Mouse (Mus musculus): ENCODE results near the gene Hipk2. TPM values are rescaled to one million over a fixed set of nuclear protein-coding genes. Genes with fewer than 3 reads are reported as not detected.

The Hipk2 gene
- total and polyA plus RNA-seq, 3 experiments, result 3.9 to 85.1 (median 14.1) TPM

DNA sequence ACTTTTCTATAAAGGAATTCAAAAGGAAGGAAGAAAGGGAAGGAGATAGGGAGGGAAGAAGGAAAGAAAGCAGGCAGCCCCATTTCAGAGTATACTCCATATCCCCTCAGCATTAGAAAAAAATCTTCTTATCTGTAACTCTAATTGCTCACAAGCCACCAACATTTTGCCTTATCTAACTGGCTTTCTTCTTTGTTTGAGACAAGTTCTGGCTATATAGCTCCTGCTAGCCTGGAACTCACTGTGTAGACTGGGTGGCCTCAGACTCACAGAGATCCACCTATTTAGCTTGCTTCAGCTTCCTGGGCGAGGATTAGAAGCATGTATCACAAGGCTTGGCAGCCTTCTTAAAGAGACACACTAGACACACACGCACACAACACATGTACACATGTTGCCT is 24.2 kb downstream of the Hipk2 start:
- TF ChIP-seq BHLHE40 (IDR thresholded peaks at IDR 0.05; ENCODE audit: borderline replicate concordance, low read depth, low read length) (peak; percentile 48; the same call in 1 of the 2 replicates), EP300 (IDR thresholded peaks at IDR 0.05; ENCODE audit: low read depth in 1 of 2, low read length in 2 of 2) (peak; percentile 76), TBP (IDR thresholded peaks at IDR 0.05; ENCODE audit: low read depth, low read length) (no peak), NRF1 (IDR thresholded peaks at IDR 0.05; ENCODE audit: insufficient read depth, low read depth, low read length, poor library complexity, severe bottlenecking) (no peak), MAFK (IDR thresholded peaks at IDR 0.05; ENCODE audit: borderline replicate concordance, low read depth, low read length) (no peak), RCOR1 (IDR thresholded peaks at IDR 0.05; ENCODE audit: low read depth, low read length) (peak; percentile 73), MYC (IDR thresholded peaks at IDR 0.05; ENCODE audit: low read depth, low read length) (no peak), MAZ (IDR thresholded peaks at IDR 0.05; ENCODE audit: low read depth, low read length) (no peak), ZNF384 (IDR thresholded peaks at IDR 0.05; ENCODE audit: low read depth, low read length) (peak; percentile 93), GATA1 (IDR thresholded peaks at IDR 0.05; ENCODE audit: low read depth, low read length) (peak; percentile 91), ELF1 (IDR thresholded peaks at IDR 0.05; ENCODE audit: low read depth, low read length) (no peak), ETS1 (IDR thresholded peaks at IDR 0.05; ENCODE audit: low read depth, low read length) (no peak; the same call in 1 of the 2 replicates), JUND (IDR thresholded peaks at IDR 0.05; ENCODE audit: low read depth, low read length) (no peak), TCF12 (IDR thresholded peaks at IDR 0.05; ENCODE audit: low read depth, low read length) (peak; percentile 59)
- Histone ChIP-seq H3K4me3 (ENCODE audit: control insufficient read depth in 1 of 2, insufficient read depth in 1 of 2, low read depth in 2 of 2, low read length in 2 of 2) (no peak overlapping the region), H3K27me3 (ENCODE audit: control insufficient read depth in 1 of 2, insufficient read depth in 2 of 2, low read length in 2 of 2) (no peaks in the 10 kb centered on the region), H3K36me3 (ENCODE audit: control insufficient read depth in 1 of 2, insufficient read depth in 2 of 2, low read length in 2 of 2) (peaks cover 0 to 46% of the 10 kb centered on the region in 2 experiments; a peak in 2 of 4 replicates), H3K4me1 (ENCODE audit: control insufficient read depth in 1 of 2, insufficient read depth in 2 of 2, low read length in 2 of 2) (peaks cover 18 to 39% of the 10 kb centered on the region in 2 experiments), H3K9me3 (replicated peaks; ENCODE audit: insufficient read depth, low read length) (no peaks in the 10 kb centered on the region), H3K79me2 (ENCODE audit: control insufficient read depth, insufficient read depth, low read length, poor library complexity) (peaks cover 5% of the 10 kb centered on the region; the same call in 1 of the 2 replicates), H3K9ac (ENCODE audit: control insufficient read depth, low read depth, low read length, poor library complexity, severe bottlenecking) (peak overlapping the region; percentile 1; the same call in 1 of the 2 replicates), H3K27ac (ENCODE audit: control insufficient read depth, low read depth, low read length) (peak overlapping the region; percentile 23)
- peak; percentile 67 for DNase-seq (ENCODE audit: low read depth, low spot score)

DNA sequence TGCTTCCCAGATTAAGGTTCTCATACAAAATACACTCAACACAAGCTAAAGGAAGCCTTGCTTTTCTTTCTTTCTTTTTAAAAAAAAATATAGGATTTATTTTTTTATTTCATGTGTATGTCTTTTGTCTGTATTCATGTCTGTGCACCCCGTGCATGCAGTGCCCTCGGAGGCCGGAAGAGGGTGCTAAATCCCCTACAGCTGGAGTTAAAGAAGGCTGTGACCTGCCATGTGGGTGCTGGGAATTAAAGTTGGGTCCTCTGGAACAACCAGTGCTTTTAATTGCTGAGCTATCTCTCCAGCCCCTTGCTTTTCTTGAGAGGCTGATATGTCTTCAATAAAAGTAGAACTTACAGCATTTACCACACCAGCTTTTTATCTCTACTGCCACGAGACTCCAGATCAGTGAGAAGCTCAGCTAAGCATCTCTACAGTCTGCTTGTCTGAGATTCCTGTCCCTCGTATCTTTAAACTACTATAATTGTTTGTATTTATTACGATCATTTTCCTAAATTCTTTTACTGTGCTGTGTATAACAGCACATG is 25.2 kb downstream of the Hipk2 start:
- Histone ChIP-seq H3K27ac (ENCODE audit: control insufficient read depth, low read depth, low read length) (0 out of 2 replicates have a peak overlapping the region, but pooled peaks have one; percentile 2), H3K4me1 (ENCODE audit: control insufficient read depth in 1 of 2, insufficient read depth in 2 of 2, low read length in 2 of 2) (peaks cover 20 to 45% of the 10 kb centered on the region in 2 experiments), H3K9ac (ENCODE audit: control insufficient read depth, low read depth, low read length, poor library complexity, severe bottlenecking) (no peak overlapping the region), H3K9me3 (replicated peaks; ENCODE audit: insufficient read depth, low read length) (no peaks in the 10 kb centered on the region), H3K36me3 (ENCODE audit: control insufficient read depth in 1 of 2, insufficient read depth in 2 of 2, low read length in 2 of 2) (peaks cover 0 to 50% of the 10 kb centered on the region in 2 experiments; a peak in 2 of 4 replicates), H3K27me3 (ENCODE audit: control insufficient read depth in 1 of 2, insufficient read depth in 2 of 2, low read length in 2 of 2) (no peaks in the 10 kb centered on the region), H3K79me2 (ENCODE audit: control insufficient read depth, insufficient read depth, low read length, poor library complexity) (peaks cover 3% of the 10 kb centered on the region; the same call in 1 of the 2 replicates), H3K4me3 (ENCODE audit: control insufficient read depth in 1 of 2, insufficient read depth in 1 of 2, low read depth in 2 of 2, low read length in 2 of 2) (no peak overlapping the region)
- DNase-seq (ENCODE audit: low read depth, low spot score), result peak; percentile 55
- TF ChIP-seq TBP (IDR thresholded peaks at IDR 0.05; ENCODE audit: low read depth, low read length) (no peak), CTCF (IDR thresholded peaks at IDR 0.05 in 2 of 3, conservative IDR thresholded peaks at IDR 0.05 in 1 of 3; ENCODE audit: control insufficient read depth in 1 of 3, insufficient read depth in 1 of 3, low read depth in 2 of 3, low read length in 3 of 3, poor library complexity in 1 of 3, severe bottlenecking in 1 of 3) (peak; percentile 24 to 51 (median 42); a peak in 5 of 6 replicates), TCF12 (IDR thresholded peaks at IDR 0.05; ENCODE audit: low read depth, low read length) (peak; percentile 65), RCOR1 (IDR thresholded peaks at IDR 0.05; ENCODE audit: low read depth, low read length) (peak; percentile 89), MAX (IDR thresholded peaks at IDR 0.05; ENCODE audit: low read length) (no peak), EP300 (IDR thresholded peaks at IDR 0.05; ENCODE audit: low read depth in 1 of 2, low read length in 2 of 2) (peak; percentile 46 to 68), BHLHE40 (IDR thresholded peaks at IDR 0.05; ENCODE audit: borderline replicate concordance, low read depth, low read length) (peak; percentile 88), RAD21 (IDR thresholded peaks at IDR 0.05; ENCODE audit: low read depth, low read length) (peak; percentile 25), HCFC1 (IDR thresholded peaks at IDR 0.05; ENCODE audit: low read depth, low read length) (no peak), NELFE (IDR thresholded peaks at IDR 0.05; ENCODE audit: low read depth, low read length) (no peak), GATA1 (IDR thresholded peaks at IDR 0.05; ENCODE audit: low read depth, low read length) (peak; percentile 75; the same call in 1 of the 2 replicates), ETS1 (IDR thresholded peaks at IDR 0.05; ENCODE audit: low read depth, low read length) (peak; percentile 49; the same call in 1 of the 2 replicates), CHD1 (IDR thresholded peaks at IDR 0.05; ENCODE audit: low read depth, low read length) (no peak), SIN3A (IDR thresholded peaks at IDR 0.05; ENCODE audit: low read length) (peak; percentile 17; the same call in 1 of the 2 replicates), SMC3 (IDR thresholded peaks at IDR 0.05; ENCODE audit: low read depth, low read length) (peak; percentile 36), TAL1 (IDR thresholded peaks at IDR 0.05; ENCODE audit: low read length) (peak; percentile 26), USF1 (IDR thresholded peaks at IDR 0.05; ENCODE audit: low read depth, low read length) (no peak), USF2 (IDR thresholded peaks at IDR 0.05; ENCODE audit: borderline replicate concordance in 1 of 2, insufficient read depth in 1 of 2, low read depth in 1 of 2, low read length in 2 of 2) (no peak), NRF1 (IDR thresholded peaks at IDR 0.05; ENCODE audit: insufficient read depth, low read depth, low read length, poor library complexity, severe bottlenecking) (no peak), MYB (IDR thresholded peaks at IDR 0.05; ENCODE audit: low read depth, low read length) (no peak), KAT2A (conservative IDR thresholded peaks at IDR 0.05; ENCODE audit: low read depth, low read length) (no peak)
